Mouse (Mus musculus) erythroblast, adult 5-6 weeks (primary cell): ENCODE measurements around the gene Ebf1. TPM values are rescaled to one million over a fixed set of nuclear protein-coding genes. Genes with fewer than 3 reads are reported as not detected.

ENCODE experiments used
- ATAC-seq: replicated peaks from 2 replicates; pipeline ENCODE4 v1.8.0; 2016; ENCODE audit warnings: moderate number of reproducible peaks, mild to moderate bottlenecking, moderate TSS enrichment, inconsistent platforms; ENCODE audit not compliant: poor library complexity, low FRiP score, severe bottlenecking
- total RNA-seq, 2 experiments: library from RNA; stranded (forward) in 1 of 2; stranded (reverse) in 1 of 2; fragments of 150-400 nt in 1 of 2; fragments of 200-764, 138-1000 nt in 1 of 2; gene quantifications; 2 replicates each; pipeline versions ENCODE4 v1.2.3 to v1.2.4; 2015 to 2017; ENCODE audit warnings: low replicate concordance in 2 of 2

The Ebf1 gene
- total RNA-seq, 2 experiments from 2014 or later, result 0.68 TPM; not detected in 1

- no peak for ATAC-seq
Observed at GRCm38 (mm10) chr11:44725732-44726131, 108.6 kb downstream of the Ebf1 start.

GRCm38 (mm10) chr11:44727376-44727775, 110.3 kb downstream of the Ebf1 start:
- no peak for ATAC-seq

- no peak for ATAC-seq
Observed at GRCm38 (mm10) chr11:44727821-44728220, 110.7 kb downstream of the Ebf1 start.

- no peak for ATAC-seq
Observed at GRCm38 (mm10) chr11:44728271-44728670, 111.2 kb downstream of the Ebf1 start.

- no peak for ATAC-seq
Observed at GRCm38 (mm10) chr11:44729931-44730330, 112.8 kb downstream of the Ebf1 start.

- no peak for ATAC-seq
Observed at GRCm38 (mm10) chr11:44731763-44732162, 114.6 kb downstream of the Ebf1 start.

- no peak for ATAC-seq
Observed at GRCm38 (mm10) chr11:44733276-44733675, 116.2 kb downstream of the Ebf1 start.

GRCm38 (mm10) chr11:44738046-44738445, 120.9 kb downstream of the Ebf1 start:
- no peak for ATAC-seq

- ATAC-seq, result no peak
Observed at GRCm38 (mm10) chr11:44738820-44739219, 121.7 kb downstream of the Ebf1 start.

GRCm38 (mm10) chr11:44740278-44741041, 123.3 kb downstream of the Ebf1 start:
- ATAC-seq, result no peak

GRCm38 (mm10) chr11:44741042-44741491, 124.0 kb downstream of the Ebf1 start:
- no peak for ATAC-seq

- ATAC-seq, result no peak
Observed at GRCm38 (mm10) chr11:44744446-44744845, 127.3 kb downstream of the Ebf1 start.

GRCm38 (mm10) chr11:44745946-44746345, 128.8 kb downstream of the Ebf1 start:
- no peak for ATAC-seq

GRCm38 (mm10) chr11:44746731-44747130, 129.6 kb downstream of the Ebf1 start:
- ATAC-seq, result no peak

GRCm38 (mm10) chr11:44749309-44749708, 132.2 kb downstream of the Ebf1 start:
- no peak for ATAC-seq

- ATAC-seq, result no peak
Observed at GRCm38 (mm10) chr11:44754336-44754735, 137.2 kb downstream of the Ebf1 start.

GRCm38 (mm10) chr11:44756321-44756720, 139.2 kb downstream of the Ebf1 start:
- ATAC-seq, result no peak

- ATAC-seq, result no peak
Observed at GRCm38 (mm10) chr11:44758857-44759256, 141.7 kb downstream of the Ebf1 start.

- no peak for ATAC-seq
Observed at GRCm38 (mm10) chr11:44761128-44761996, 144.2 kb downstream of the Ebf1 start.

GRCm38 (mm10) chr11:44763992-44764835, 147.1 kb downstream of the Ebf1 start:
- ATAC-seq, result no peak
